Mouse (Mus musculus) erythroblast, embryonic 14.5 days (primary cell): ENCODE results near the gene Spata31d1b.

ENCODE experiments used
- GATA1 ChIP-seq: IDR thresholded peaks from 2 replicates; pipeline ENCODE4 v1.6.1; 2012; ENCODE audit warnings: low read length, inconsistent platforms, mixed read lengths
- TAL1 ChIP-seq: IDR thresholded peaks from 3 replicates; pipeline ENCODE4 v1.6.1; 2012; ENCODE audit warnings: low read length, inconsistent platforms, mixed read lengths

DNA sequence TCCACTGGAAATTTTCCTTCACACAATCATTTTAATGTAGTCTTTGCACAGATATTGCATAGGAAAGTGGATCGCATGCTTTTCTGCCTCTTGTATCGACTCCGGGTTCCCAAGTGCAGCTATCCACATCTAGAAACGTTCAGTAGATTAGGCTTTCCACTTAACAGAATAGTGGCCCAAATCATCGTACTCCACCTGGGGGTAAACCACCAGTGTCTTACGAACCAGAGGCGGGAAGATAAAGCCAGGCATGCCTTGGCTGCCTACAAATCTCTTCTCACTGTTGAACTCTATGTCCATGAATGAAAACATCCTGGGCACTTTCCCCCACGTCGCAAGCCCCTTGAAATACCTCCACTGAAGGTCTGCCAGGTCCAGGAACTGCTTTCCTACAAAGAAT, 22.8 kb upstream of the Spata31d1b start:
- no peak for TF ChIP-seq TAL1
- no peak for TF ChIP-seq GATA1
